Mouse (Mus musculus) MEL (cell line): ENCODE measurements around the gene Gm49711.

Experiments
- CTCF ChIP-seq, 3 experiments: IDR thresholded peaks in 2 of 3; conservative IDR thresholded peaks in 1 of 3; 2 replicates each; pipeline ENCODE4 v1.5.1; 2011 to 2012; ENCODE audit warnings: low read length in 3 of 3, low read depth in 2 of 3, mild to moderate bottlenecking in 2 of 3, improper control_type of control experiment in 1 of 3, inconsistent platforms in 1 of 3, mixed read lengths in 1 of 3, moderate library complexity in 1 of 3; ENCODE audit not compliant: control insufficient read depth in 1 of 3, insufficient read depth in 1 of 3, poor library complexity in 1 of 3, severe bottlenecking in 1 of 3
- EP300 ChIP-seq, 2 experiments: IDR thresholded peaks; 2 replicates each; pipeline ENCODE4 v1.6.1; 2011; ENCODE audit warnings: improper control_type of control experiment in 2 of 2, low read length in 2 of 2, low read depth in 1 of 2, mild to moderate bottlenecking in 1 of 2
- GATA1 ChIP-seq: IDR thresholded peaks from 2 replicates; pipeline ENCODE4 v1.6.1; 2011; ENCODE audit warnings: low read depth, low read length, improper control_type of control experiment
- HCFC1 ChIP-seq: IDR thresholded peaks from 2 replicates; pipeline ENCODE4 v1.6.1; 2012; ENCODE audit warnings: low read depth, mild to moderate bottlenecking, inconsistent platforms, low read length, improper control_type of control experiment, moderate library complexity
- POLR2A ChIP-seq, 2 experiments: IDR thresholded peaks; 2 replicates each; pipeline ENCODE4 v1.6.1; 2011 to 2012; ENCODE audit warnings: low read length in 2 of 2, mild to moderate bottlenecking in 2 of 2, control low read depth in 1 of 2, improper control_type of control experiment in 1 of 2, low read depth in 1 of 2, moderate library complexity in 1 of 2; ENCODE audit not compliant: control insufficient read depth in 1 of 2, insufficient read depth in 1 of 2, poor library complexity in 1 of 2
- RCOR1 ChIP-seq: IDR thresholded peaks from 2 replicates; pipeline ENCODE4 v1.6.1; 2012; ENCODE audit warnings: low read depth, mild to moderate bottlenecking, inconsistent platforms, low read length, improper control_type of control experiment

- no peak for TF ChIP-seq EP300 (IDR thresholded peaks at IDR 0.05; ENCODE audit: low read depth in 1 of 2, low read length in 2 of 2)
- no peak for TF ChIP-seq HCFC1
- TF ChIP-seq GATA1: no peak
- TF ChIP-seq POLR2A (IDR thresholded peaks at IDR 0.05; ENCODE audit: control insufficient read depth in 1 of 2, insufficient read depth in 1 of 2, low read depth in 1 of 2, low read length in 2 of 2, poor library complexity in 1 of 2): no peak
- no peak for TF ChIP-seq CTCF (IDR thresholded peaks at IDR 0.05 in 2 of 3, conservative IDR thresholded peaks at IDR 0.05 in 1 of 3; ENCODE audit: control insufficient read depth in 1 of 3, insufficient read depth in 1 of 3, low read depth in 2 of 3, low read length in 3 of 3, poor library complexity in 1 of 3, severe bottlenecking in 1 of 3)
- TF ChIP-seq RCOR1: no peak
Measured at GRCm38 (mm10) chr16:92200615-92201014, 142.5 kb downstream of the Gm49711 start.
